Mouse (Mus musculus): ENCODE results near the gene Sfxn5.

DNA sequence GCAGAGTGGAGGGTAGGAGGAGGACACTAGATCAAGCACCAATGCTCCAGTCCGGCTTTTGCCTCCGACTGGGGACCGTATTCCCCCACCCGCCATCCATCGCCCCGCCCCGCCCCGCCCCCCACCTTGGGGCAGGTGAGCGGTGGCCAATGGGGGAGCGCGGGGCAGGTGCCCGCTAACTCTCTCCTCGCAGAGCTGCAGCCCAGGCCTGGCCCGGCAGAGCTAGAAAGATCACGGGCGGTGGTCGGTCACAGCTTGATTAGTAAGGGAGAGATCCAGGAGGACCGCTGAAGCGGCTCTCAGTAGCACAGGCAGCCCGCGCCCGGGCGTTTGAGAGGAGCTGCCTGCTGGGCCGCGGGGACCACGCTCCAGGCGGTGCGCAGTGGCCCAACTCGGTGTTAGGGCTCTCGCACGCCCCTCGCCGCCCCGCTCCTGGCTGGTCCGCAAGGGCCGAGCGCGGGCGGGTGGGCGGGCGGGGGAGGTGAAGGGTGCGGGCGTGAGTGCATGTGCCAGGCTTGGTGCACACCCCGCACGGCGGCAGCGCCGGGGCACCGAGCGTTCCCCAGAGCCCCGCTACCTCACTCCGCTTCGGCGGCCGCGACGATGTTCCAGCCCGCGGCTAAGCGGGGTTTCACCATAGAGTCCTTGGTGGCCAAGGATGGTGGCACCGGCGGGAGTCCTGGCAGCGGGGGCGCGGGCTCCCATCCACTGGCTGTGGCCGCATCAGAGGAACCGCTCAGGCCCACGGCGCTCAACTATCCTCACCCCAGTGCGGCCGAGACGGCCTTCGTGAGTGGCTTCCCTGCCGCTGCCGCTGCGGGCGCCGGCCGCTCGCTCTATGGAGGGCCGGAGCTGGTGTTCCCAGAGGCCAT is 145.6 kb downstream of the Sfxn5 start, which contains the start of gene Emx1:
- TF ChIP-seq ZC3H11A (IDR thresholded peaks at IDR 0.05; ENCODE audit: low read depth, low read length) (no peak), MEF2A (IDR thresholded peaks at IDR 0.05; ENCODE audit: extremely low read depth, insufficient replicate concordance, low read depth, low read length, poor library complexity, severe bottlenecking) (no peak), CTCF (IDR thresholded peaks at IDR 0.05 in 2 of 3, conservative IDR thresholded peaks at IDR 0.05 in 1 of 3; ENCODE audit: control insufficient read depth in 1 of 3, insufficient read depth in 1 of 3, low read depth in 2 of 3, low read length in 3 of 3, poor library complexity in 1 of 3, severe bottlenecking in 1 of 3) (no peak), MAFK (IDR thresholded peaks at IDR 0.05; ENCODE audit: borderline replicate concordance, low read depth, low read length) (no peak), NELFE (IDR thresholded peaks at IDR 0.05; ENCODE audit: low read depth, low read length) (no peak), POLR2A (IDR thresholded peaks at IDR 0.05; ENCODE audit: control insufficient read depth in 1 of 2, insufficient read depth in 1 of 2, low read depth in 1 of 2, low read length in 2 of 2, poor library complexity in 1 of 2) (no peak), NRF1 (IDR thresholded peaks at IDR 0.05; ENCODE audit: insufficient read depth, low read depth, low read length, poor library complexity, severe bottlenecking) (no peak), UBTF (IDR thresholded peaks at IDR 0.05; ENCODE audit: borderline replicate concordance, insufficient read depth, low read depth, low read length) (no peak), GATA1 (IDR thresholded peaks at IDR 0.05; ENCODE audit: low read depth, low read length) (no peak), JUND (IDR thresholded peaks at IDR 0.05; ENCODE audit: low read depth, low read length) (no peak)
